Mouse (Mus musculus) MEL (cell line): Measurements from ENCODE around the gene Unc13a.

Source experiments
- BHLHE40 ChIP-seq: IDR thresholded peaks from 2 replicates; pipeline ENCODE4 v1.6.1; 2012; ENCODE audit warnings: low read depth, mild to moderate bottlenecking, inconsistent platforms, low read length, improper control_type of control experiment, borderline replicate concordance
- EP300 ChIP-seq, 2 experiments: IDR thresholded peaks; 2 replicates each; pipeline ENCODE4 v1.6.1; 2011; ENCODE audit warnings: improper control_type of control experiment in 2 of 2, low read length in 2 of 2, low read depth in 1 of 2, mild to moderate bottlenecking in 1 of 2
- POLR2A ChIP-seq, 2 experiments: IDR thresholded peaks; 2 replicates each; pipeline ENCODE4 v1.6.1; 2011 to 2012; ENCODE audit warnings: low read length in 2 of 2, mild to moderate bottlenecking in 2 of 2, control low read depth in 1 of 2, improper control_type of control experiment in 1 of 2, low read depth in 1 of 2, moderate library complexity in 1 of 2; ENCODE audit not compliant: control insufficient read depth in 1 of 2, insufficient read depth in 1 of 2, poor library complexity in 1 of 2
- TBP ChIP-seq: IDR thresholded peaks from 2 replicates; pipeline ENCODE4 v1.8.0; 2011; ENCODE audit warnings: low read depth, low read length, improper control_type of control experiment
- ZC3H11A ChIP-seq: IDR thresholded peaks from 2 replicates; pipeline ENCODE4 v1.6.1; 2012; ENCODE audit warnings: low read depth, mild to moderate bottlenecking, inconsistent platforms, low read length, improper control_type of control experiment

- TF ChIP-seq EP300 (IDR thresholded peaks at IDR 0.05; ENCODE audit: low read depth in 1 of 2, low read length in 2 of 2) (no peak), TBP (no peak), ZC3H11A (no peak), BHLHE40 (no peak), POLR2A (IDR thresholded peaks at IDR 0.05; ENCODE audit: control insufficient read depth in 1 of 2, insufficient read depth in 1 of 2, low read depth in 1 of 2, low read length in 2 of 2, poor library complexity in 1 of 2) (no peak)
These were observed 6.0 kb upstream of the Unc13a start for GRCm38 (mm10) chr8:71677555-71677954.
